Mouse (Mus musculus) olfactory bulb, adult 2 months (tissue): ENCODE measurements around the gene Sec24c. TPM values are rescaled to one million over a fixed set of nuclear protein-coding genes. Genes with fewer than 3 reads are reported as not detected.
"Not testable (repeated sequence)": the region's sequence is repeated elsewhere in the genome, so short reads cannot be mapped to it uniquely, and the experiment has no call there.

Source experiments
- H3K27ac ChIP-seq: fragments of 200-500 bp; 2 replicates; pipeline ENCODE4 v1.5.1; 2012; ENCODE audit warnings: low read depth, low read length; ENCODE audit not compliant: insufficient read depth
- H3K4me1 ChIP-seq: fragments of 200-500 bp; 2 replicates; pipeline ENCODE4 v1.6.1; 2012; ENCODE audit warnings: low read length; ENCODE audit not compliant: control insufficient read depth, insufficient read depth
- H3K4me3 ChIP-seq: fragments of 200-500 bp; 2 replicates; pipeline ENCODE4 v1.5.1; 2012; ENCODE audit warnings: mild to moderate bottlenecking, low read depth, low read length, moderate library complexity; ENCODE audit not compliant: insufficient read depth
- CTCF ChIP-seq: fragments of 200-500 bp; IDR thresholded peaks from 2 replicates; pipeline ENCODE4 v1.5.1; 2012; ENCODE audit warnings: low read depth, mild to moderate bottlenecking, low read length, moderate library complexity; ENCODE audit not compliant: insufficient read depth
- POLR2A ChIP-seq: fragments of 200-500 bp; IDR thresholded peaks from 2 replicates; pipeline ENCODE4 v1.6.1; 2012; ENCODE audit warnings: mild to moderate bottlenecking, low read depth, low read length, moderate library complexity; ENCODE audit not compliant: insufficient read depth
- WGBS: fragments of 180-500 bp; shearing (Covaris S2); methylation state at CpG from one replicate; pipeline ENCODE4 v1.1.7; 2018; 5-methylcytosine and 5-hydroxymethylcytosine counted together
- polyA plus RNA-seq: library from polyadenylated mRNA; stranded (reverse); fragments of >200 nt; gene quantifications from 2 replicates; pipeline ENCODE4 v1.2.4, GENCODE M21; 2012; ENCODE audit warnings: low replicate concordance; ENCODE audit not compliant: missing spikeins, insufficient read depth, insufficient read length

Sec24c gene
- polyA plus RNA-seq, 1 experiment: 190 TPM

GRCm38 (mm10) chr14:20701554-20701953, 27.4 kb downstream of the Sec24c start:
- no peak for TF ChIP-seq CTCF
- no peak for TF ChIP-seq POLR2A
- H3K4me3 ChIP-seq: no peak overlapping the region
- H3K4me1 ChIP-seq: peaks cover 4% of the 10 kb centered on the region; the same call in 1 of the 2 replicates
- 57% methylated on average over 8 of the region's 8 CpGs for WGBS
- no peak overlapping the region for H3K27ac ChIP-seq

- TF ChIP-seq CTCF: no peak
- TF ChIP-seq POLR2A: no peak
- peak overlapping the region; percentile 94 for H3K4me3 ChIP-seq
- WGBS: 9% methylated on average over 15 of the region's 15 CpGs
- peaks cover 4% of the 10 kb centered on the region; the same call in 1 of the 2 replicates for H3K4me1 ChIP-seq
- H3K27ac ChIP-seq: peak overlapping the region; percentile 65
Measured at GRCm38 (mm10) chr14:20702096-20702740, 28.1 kb downstream of the Sec24c start.

- H3K4me1 ChIP-seq: peaks cover 2% of the 10 kb centered on the region; the same call in 1 of the 2 replicates
- peak within 1 kb of the TSS; percentile 94 for H3K4me3 ChIP-seq
- peak within 1 kb of the TSS; percentile 73 for H3K27ac ChIP-seq
- TF ChIP-seq CTCF (no peak), POLR2A (peak; percentile 66)
- under 1% methylated on average over 61 of the region's 61 CpGs for WGBS
Measured at GRCm38 (mm10) chr14:20702741-20703381, 28.8 kb downstream of the Sec24c start, which contains the start of gene Chchd1. Gene Chchd1 (plus strand): TSS chr14:20703006.

- not testable (repeated sequence) for H3K27ac ChIP-seq, H3K4me1 ChIP-seq
- H3K4me3 ChIP-seq: peak overlapping the region; percentile 94
- 10% methylated on average over 8 of the region's 8 CpGs for WGBS
Measured at GRCm38 (mm10) chr14:20703461-20703860, 29.4 kb downstream of the Sec24c start.

- H3K4me3 ChIP-seq: peak within 1 kb of the TSS; percentile 90
- under 1% methylated on average over 80 of the region's 80 CpGs for WGBS
- peaks cover 5% of the 10 kb centered on the region for H3K4me1 ChIP-seq
- peak within 1 kb of the TSS; percentile 95 for H3K27ac ChIP-seq
- TF ChIP-seq CTCF: no peak
- peak; percentile 55 for TF ChIP-seq POLR2A
Measured at GRCm38 (mm10) chr14:20707201-20708190, 33.4 kb downstream of the Sec24c start, which contains the start of gene Zswim8. Gene Zswim8 (plus strand): TSS chr14:20707552.

GRCm38 (mm10) chr14:20708239-20708638, 34.1 kb downstream of the Sec24c start:
- Histone ChIP-seq H3K4me3 (peak overlapping the region; percentile 90), H3K27ac (no peak overlapping the region), H3K4me1 (peaks cover 5% of the 10 kb centered on the region)
- 1% methylated on average over 10 of the region's 10 CpGs for WGBS
- TF ChIP-seq CTCF (no peak), POLR2A (no peak)

- no peak overlapping the region for H3K4me3 ChIP-seq
- H3K4me1 ChIP-seq: peaks cover 4% of the 10 kb centered on the region
- WGBS: 82% methylated on average over 11 of the region's 11 CpGs
- no peak for TF ChIP-seq POLR2A
- no peak for TF ChIP-seq CTCF
- H3K27ac ChIP-seq: no peak overlapping the region
Measured at GRCm38 (mm10) chr14:20713832-20714231, 39.7 kb downstream of the Sec24c start.

GRCm38 (mm10) chr14:20718443-20718842, 44.3 kb downstream of the Sec24c start:
- TF ChIP-seq CTCF (no peak), POLR2A (no peak)
- 90% methylated on average over 10 of the region's 10 CpGs for WGBS
- Histone ChIP-seq H3K4me1 (no peaks in the 10 kb centered on the region), H3K4me3 (no peak overlapping the region), H3K27ac (no peak overlapping the region)

GRCm38 (mm10) chr14:20719767-20720166, 45.7 kb downstream of the Sec24c start:
- H3K4me3 ChIP-seq: no peak overlapping the region
- 93% methylated on average over 12 of the region's 12 CpGs for WGBS
- no peaks in the 10 kb centered on the region for H3K4me1 ChIP-seq
- no peak overlapping the region for H3K27ac ChIP-seq
- TF ChIP-seq POLR2A (no peak), CTCF (no peak)
